Mouse (Mus musculus) CH12.LX (cell line): ENCODE measurements around the gene Cst12. TPM values are rescaled to one million over a fixed set of nuclear protein-coding genes. Genes with fewer than 3 reads are reported as not detected.

Source experiments
- DNase-seq: peaks from one replicate; pipeline ENCODE4 v3.0.0-alpha.2; 2013; ENCODE audit errors: extremely low read depth
- H3K27ac ChIP-seq: 2 replicates; pipeline ENCODE4 v1.5.1; 2012; ENCODE audit warnings: low read depth, mild to moderate bottlenecking, control low read depth, moderate library complexity; ENCODE audit not compliant: insufficient read depth
- H3K27me3 ChIP-seq: replicated peaks from 2 replicates; pipeline ENCODE3; 2012; ENCODE audit warnings: inconsistent platforms
- H3K36me3 ChIP-seq, 2 experiments: replicated peaks in 1 of 2; 2 replicates each; pipeline versions ENCODE3 to v1.6.1; 2012; ENCODE audit warnings: inconsistent platforms in 1 of 2, low read length in 1 of 2, mild to moderate bottlenecking in 1 of 2, mixed read lengths in 1 of 2, moderate library complexity in 1 of 2; ENCODE audit not compliant: control insufficient read depth in 1 of 2, insufficient read depth in 1 of 2
- H3K4me1 ChIP-seq, 2 experiments: 2 replicates each; pipeline ENCODE4 v1.6.1; 2012; ENCODE audit warnings: inconsistent platforms in 1 of 2, moderate library complexity in 1 of 2; ENCODE audit not compliant: insufficient read depth in 2 of 2, control insufficient read depth in 1 of 2
- H3K4me2 ChIP-seq: 2 replicates; pipeline ENCODE4 v1.6.1; 2012; ENCODE audit warnings: low read depth, mild to moderate bottlenecking, control low read depth; ENCODE audit not compliant: poor library complexity, insufficient read depth, severe bottlenecking
- H3K4me3 ChIP-seq, 3 experiments: fragments of 150-350 bp in 1 of 3; sonication (generic) in 1 of 3; replicated peaks in 1 of 3; 2 replicates each; pipeline versions ENCODE3 to v1.5.1; 2011 to 2012; ENCODE audit warnings: low read depth in 2 of 3, low read length in 2 of 3, mild to moderate bottlenecking in 2 of 3, moderate library complexity in 2 of 3, control low read depth in 1 of 3, improper control_type of control experiment in 1 of 3, inconsistent platforms in 1 of 3, mixed read lengths in 1 of 3; ENCODE audit not compliant: poor library complexity in 1 of 3
- H3K79me2 ChIP-seq: replicated peaks from 2 replicates; pipeline ENCODE4 v1.6.1; 2012; ENCODE audit warnings: mild to moderate bottlenecking, moderate library complexity; ENCODE audit not compliant: control insufficient read depth, poor library complexity, insufficient read depth, severe bottlenecking; ENCODE audit errors: extremely low read depth
- H3K9ac ChIP-seq: 2 replicates; pipeline ENCODE4 v1.6.1; 2012; ENCODE audit warnings: low read depth, mild to moderate bottlenecking, control low read depth, moderate library complexity; ENCODE audit not compliant: insufficient read depth
- H3K9me3 ChIP-seq: replicated peaks from 2 replicates; pipeline ENCODE3; 2012; ENCODE audit warnings: low read length, inconsistent platforms, mixed read lengths
- BHLHE40 ChIP-seq: IDR thresholded peaks from 2 replicates; pipeline ENCODE4 v1.6.1; 2011; ENCODE audit warnings: mild to moderate bottlenecking, low read depth, low read length, improper control_type of control experiment
- CHD1 ChIP-seq: IDR thresholded peaks from 2 replicates; pipeline ENCODE4 v1.6.1; 2012; ENCODE audit warnings: low read depth, low read length, improper control_type of control experiment, inconsistent platforms
- CHD2 ChIP-seq: IDR thresholded peaks from 2 replicates; pipeline ENCODE4 v1.6.1; 2011; ENCODE audit warnings: low read length, improper control_type of control experiment
- CTCF ChIP-seq, 2 experiments: IDR thresholded peaks in 1 of 2; conservative IDR thresholded peaks in 1 of 2; 2 replicates each; pipeline ENCODE4 v1.5.1; 2011 to 2012; ENCODE audit warnings: low read depth in 2 of 2, low read length in 2 of 2, improper control_type of control experiment in 1 of 2, inconsistent platforms in 1 of 2, mild to moderate bottlenecking in 1 of 2, moderate library complexity in 1 of 2
- E2F4 ChIP-seq: IDR thresholded peaks from 2 replicates; pipeline ENCODE4 v1.6.1; 2011; ENCODE audit warnings: low read depth, low read length, improper control_type of control experiment; ENCODE audit not compliant: insufficient replicate concordance
- ELF1 ChIP-seq: IDR thresholded peaks from 2 replicates; pipeline ENCODE4 v1.6.1; 2014; ENCODE audit warnings: low read depth, mild to moderate bottlenecking, inconsistent platforms, low read length, improper control_type of control experiment
- ETS1 ChIP-seq: conservative IDR thresholded peaks from 2 replicates; pipeline ENCODE4 v1.6.1; 2012; ENCODE audit warnings: low read depth, mild to moderate bottlenecking, inconsistent platforms, low read length, improper control_type of control experiment, moderate library complexity
- IRF4 ChIP-seq: IDR thresholded peaks from 2 replicates; pipeline ENCODE4 v1.6.1; 2014; ENCODE audit warnings: low read depth, mild to moderate bottlenecking, inconsistent platforms, low read length, improper control_type of control experiment
- JUN ChIP-seq: IDR thresholded peaks from 2 replicates; pipeline ENCODE4 v1.6.1; 2011; ENCODE audit warnings: low read depth, mild to moderate bottlenecking, low read length, improper control_type of control experiment, moderate library complexity; ENCODE audit not compliant: insufficient read depth
- KAT2A ChIP-seq: IDR thresholded peaks from 2 replicates; pipeline ENCODE4 v1.6.1; 2012; ENCODE audit warnings: low read length, improper control_type of control experiment, inconsistent platforms; ENCODE audit not compliant: insufficient replicate concordance
- MAFK ChIP-seq: IDR thresholded peaks from 2 replicates; pipeline ENCODE4 v1.6.1; 2011; ENCODE audit warnings: low read length, improper control_type of control experiment; ENCODE audit not compliant: insufficient replicate concordance
- MAX ChIP-seq: IDR thresholded peaks from 2 replicates; pipeline ENCODE4 v1.6.1; 2011; ENCODE audit warnings: low read length, improper control_type of control experiment
- MAZ ChIP-seq: IDR thresholded peaks from 2 replicates; pipeline ENCODE4 v1.6.1; 2012; ENCODE audit warnings: low read depth, mild to moderate bottlenecking, inconsistent platforms, low read length, improper control_type of control experiment, moderate library complexity
- MEF2A ChIP-seq: IDR thresholded peaks from 2 replicates; pipeline ENCODE4 v1.6.1; 2014; ENCODE audit warnings: low read depth, mild to moderate bottlenecking, inconsistent platforms, low read length, improper control_type of control experiment, borderline replicate concordance
- MXI1 ChIP-seq: IDR thresholded peaks from 2 replicates; pipeline ENCODE4 v1.6.1; 2011; ENCODE audit warnings: mild to moderate bottlenecking, low read depth, low read length, improper control_type of control experiment
- MYC ChIP-seq: IDR thresholded peaks from 2 replicates; pipeline ENCODE4 v1.6.1; 2011; ENCODE audit warnings: low read depth, mild to moderate bottlenecking, improper control_type of control experiment, low read length
- NELFE ChIP-seq: IDR thresholded peaks from 2 replicates; pipeline ENCODE4 v1.6.1; 2011; ENCODE audit warnings: low read depth, low read length, improper control_type of control experiment
- POLR2AphosphoS2 ChIP-seq: IDR thresholded peaks from 2 replicates; pipeline ENCODE4 v1.6.1; 2011; ENCODE audit warnings: low read depth, low read length, improper control_type of control experiment
- RAD21 ChIP-seq: IDR thresholded peaks from 2 replicates; pipeline ENCODE4 v1.6.1; 2011; ENCODE audit warnings: low read depth, mild to moderate bottlenecking, low read length, improper control_type of control experiment, moderate library complexity
- SIN3A ChIP-seq: IDR thresholded peaks from 2 replicates; pipeline ENCODE4 v1.6.1; 2012; ENCODE audit warnings: low read length, improper control_type of control experiment, inconsistent platforms
- SMC3 ChIP-seq: IDR thresholded peaks from 2 replicates; pipeline ENCODE4 v1.6.1; 2011; ENCODE audit warnings: low read depth, low read length, improper control_type of control experiment
- UBTF ChIP-seq: IDR thresholded peaks from 2 replicates; pipeline ENCODE4 v1.6.1; 2012; ENCODE audit warnings: low read depth, mild to moderate bottlenecking, inconsistent platforms, low read length, improper control_type of control experiment, moderate library complexity
- USF2 ChIP-seq: conservative IDR thresholded peaks from 2 replicates; pipeline ENCODE4 v1.6.1; 2011; ENCODE audit warnings: low read depth, low read length, improper control_type of control experiment
- ZKSCAN1 ChIP-seq: IDR thresholded peaks from 2 replicates; pipeline ENCODE4 v1.6.1; 2012; ENCODE audit warnings: low read depth, inconsistent platforms, low read length, improper control_type of control experiment, borderline replicate concordance
- dilution Hi-C: fragments of 300-500 bp; cut with MboI; formaldehyde crosslinking; loops from 2 replicates; pipeline ENCODE4 v1.14.3; 2020; ENCODE audit warnings: low sequenced_read_pairs; ENCODE audit not compliant: extremely low pct_unique_long_range_greater_than_20kb, extremely low pct_ligation_motif_present
- in situ Hi-C: fragments of 300-500 bp; cut with MboI; formaldehyde crosslinking; loops from 3 replicates; pipeline ENCODE4 v1.14.3; 2019; ENCODE audit warnings: low sequenced_read_pairs, low pct_ligation_motif_present, low pct_unique_long_range_greater_than_20kb, mixed read lengths
- polyA plus RNA-seq: library from polyadenylated mRNA; unstranded; fragments of >175 nt; gene quantifications from 2 replicates; pipeline ENCODE4 v1.2.1, GENCODE M21; 2012; ENCODE audit warnings: low read depth; ENCODE audit not compliant: insufficient read length
- total RNA-seq, 2 experiments: library from RNA; depleted of rRNA; stranded (reverse); fragments of 300-350 nt in 1 of 2; fragments of >200 nt in 1 of 2; gene quantifications; 2 replicates each; pipeline ENCODE4 v1.2.3; 2012 to 2014

Cst12 gene
- total RNA-seq (2012; rRNA removed) (not detected in 2 replicates), total RNA-seq (2014; rRNA removed) (not detected in 2 replicates), polyA plus RNA-seq (not detected in 2 replicates)

DNA sequence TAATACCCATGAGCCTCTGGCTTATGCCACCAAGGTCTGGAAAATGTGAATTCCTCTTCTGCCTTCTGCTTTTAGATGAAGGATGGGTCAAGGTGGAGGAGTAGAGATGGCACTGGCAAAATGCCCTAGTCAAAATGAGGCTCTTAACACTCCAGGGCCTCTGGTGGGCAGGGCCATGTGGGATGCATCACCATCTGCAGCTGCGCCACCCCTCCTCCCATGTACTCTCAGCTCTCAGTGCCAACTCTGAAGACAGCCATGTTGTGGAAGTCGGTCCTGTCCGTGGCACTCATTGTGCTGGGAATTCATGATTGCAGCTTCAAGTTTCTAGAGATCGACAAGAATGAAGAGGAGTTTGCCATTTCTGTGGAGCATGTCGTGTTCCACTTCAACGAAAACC lies at the start of gene Cst12:
Cst12 (plus strand) TSS at position 220 of the 400 bp plus-strand sequence.
- Histone ChIP-seq H3K27me3 (no peaks in the 10 kb centered on the region), H3K9me3 (no peaks in the 10 kb centered on the region), H3K4me1 (no peaks in the 10 kb centered on the region), H3K79me2 (no peaks in the 10 kb centered on the region), H3K9ac (no peak within 1 kb of the TSS), H3K4me2 (no peak within 1 kb of the TSS), H3K4me3 (no peak within 1 kb of the TSS), H3K36me3 (no peaks in the 10 kb centered on the region), H3K27ac (no peak within 1 kb of the TSS)
- in situ Hi-C loops, result no loop called here
- no peak for TF ChIP-seq RAD21
- TF ChIP-seq POLR2AphosphoS2, result no peak
- TF ChIP-seq MEF2A, result no peak
- no peak for TF ChIP-seq ZKSCAN1
- no peak for TF ChIP-seq CTCF (conservative IDR thresholded peaks at IDR 0.05 in 1 of 2, IDR thresholded peaks at IDR 0.05 in 1 of 2; ENCODE audit: low read depth in 2 of 2, low read length in 2 of 2)
- no peak for TF ChIP-seq NELFE
- no peak for TF ChIP-seq KAT2A
- TF ChIP-seq ETS1, result no peak
- TF ChIP-seq SIN3A, result no peak
- TF ChIP-seq USF2, result no peak
- TF ChIP-seq SMC3, result no peak
- no peak for TF ChIP-seq UBTF
- TF ChIP-seq MAZ, result no peak
- no peak for TF ChIP-seq CHD1
- no peak for TF ChIP-seq IRF4
- TF ChIP-seq MAX, result no peak
- no peak for DNase-seq
- dilution Hi-C loops, result no loop called here

- Histone ChIP-seq H3K27me3 (peaks cover 14% of the 10 kb centered on the region), H3K79me2 (no peaks in the 10 kb centered on the region), H3K9me3 (peaks cover 8% of the 10 kb centered on the region), H3K4me2 (no peak overlapping the region), H3K27ac (no peak overlapping the region), H3K4me1 (no peaks in the 10 kb centered on the region), H3K4me3 (no peak overlapping the region)
- in situ Hi-C loops, result no loop called here
- dilution Hi-C loops, result no loop called here
- no peak for DNase-seq
- no peak for TF ChIP-seq CHD2
- TF ChIP-seq ELF1, result no peak
- no peak for TF ChIP-seq MYC
- TF ChIP-seq UBTF, result no peak
- TF ChIP-seq JUN, result no peak
- TF ChIP-seq E2F4, result no peak
- no peak for TF ChIP-seq POLR2AphosphoS2
- no peak for TF ChIP-seq BHLHE40
- TF ChIP-seq MXI1, result no peak
- no peak for TF ChIP-seq MAFK
- no peak for TF ChIP-seq MAX
- TF ChIP-seq, all 38 proteins: peak for 0
- H3K9ac ChIP-seq, result no peak overlapping the region
- no peaks in the 10 kb centered on the region for H3K36me3 ChIP-seq
These were observed 46.2 kb upstream of the Cst12 start for GRCm38 (mm10) chr2:148743001-148743400.
